Mouse (Mus musculus) C2C12 (cell line): ENCODE data around the gene Ddit4l. TPM values are rescaled to one million over a fixed set of nuclear protein-coding genes. Genes with fewer than 3 reads are reported as not detected.

Experiments
- H3K27me3 ChIP-seq: one replicate; pipeline ENCODE4 v1.6.1; 2011; ENCODE audit not compliant: control insufficient read depth, insufficient read depth, insufficient read length
- H3K36me3 ChIP-seq: one replicate; pipeline ENCODE4 v1.6.1; 2011; ENCODE audit not compliant: control insufficient read depth, insufficient read depth
- H3K4me3 ChIP-seq: one replicate; pipeline ENCODE4 v1.5.1; 2011; ENCODE audit warnings: mild to moderate bottlenecking, control low read depth; ENCODE audit not compliant: poor library complexity, insufficient read depth, severe bottlenecking
- H3K79me2 ChIP-seq: one replicate; pipeline ENCODE4 v1.6.1; 2011; ENCODE audit not compliant: control insufficient read depth, insufficient read depth
- H3K79me3 ChIP-seq: one replicate; pipeline ENCODE4 v1.6.1; 2011; ENCODE audit warnings: low read depth, control low read depth
- H3ac ChIP-seq: one replicate; pipeline ENCODE3; 2011; ENCODE audit warnings: low read depth; ENCODE audit not compliant: control insufficient read depth, insufficient read length
- CEBPB ChIP-seq: IDR thresholded peaks from one replicate; pipeline ENCODE4 v1.6.1; 2011; ENCODE audit warnings: low read depth, mild to moderate bottlenecking, control low read depth, moderate library complexity
- CTCF ChIP-seq: IDR thresholded peaks from one replicate; pipeline ENCODE4 v1.5.1; 2011; ENCODE audit not compliant: control insufficient read depth, insufficient read depth, insufficient read length
- FOSL1 ChIP-seq: IDR thresholded peaks from one replicate; pipeline ENCODE4 v1.8.0; 2011; ENCODE audit warnings: mild to moderate bottlenecking, low read length; ENCODE audit not compliant: poor library complexity, insufficient read depth, severe bottlenecking
- MAX ChIP-seq: IDR thresholded peaks from one replicate; pipeline ENCODE4 v1.6.1; 2011; ENCODE audit warnings: mild to moderate bottlenecking, control low read depth
- MYOD1 ChIP-seq: IDR thresholded peaks from one replicate; pipeline ENCODE4 v1.6.1; 2011; ENCODE audit warnings: low read depth; ENCODE audit not compliant: control insufficient read depth, insufficient read length
- MYOG ChIP-seq: IDR thresholded peaks from one replicate; pipeline ENCODE4 v1.6.1; 2011; ENCODE audit not compliant: control insufficient read depth, insufficient read length; ENCODE audit errors: extremely low read depth
- USF1 ChIP-seq: IDR thresholded peaks from one replicate; pipeline ENCODE4 v1.6.1; 2011; ENCODE audit warnings: low read depth, mild to moderate bottlenecking, control low read depth, moderate library complexity
- polyA plus RNA-seq: library from polyadenylated mRNA; unstranded; fragments of >200 nt; fragmentation: generic; extraction: Trizol; gene quantifications from one replicate; pipeline ENCODE4 v1.2.1, GENCODE M21; 2012; ENCODE audit warnings: missing spikeins

Gene Ddit4l
- polyA plus RNA-seq, 1 experiment = 1.8 TPM

DNA sequence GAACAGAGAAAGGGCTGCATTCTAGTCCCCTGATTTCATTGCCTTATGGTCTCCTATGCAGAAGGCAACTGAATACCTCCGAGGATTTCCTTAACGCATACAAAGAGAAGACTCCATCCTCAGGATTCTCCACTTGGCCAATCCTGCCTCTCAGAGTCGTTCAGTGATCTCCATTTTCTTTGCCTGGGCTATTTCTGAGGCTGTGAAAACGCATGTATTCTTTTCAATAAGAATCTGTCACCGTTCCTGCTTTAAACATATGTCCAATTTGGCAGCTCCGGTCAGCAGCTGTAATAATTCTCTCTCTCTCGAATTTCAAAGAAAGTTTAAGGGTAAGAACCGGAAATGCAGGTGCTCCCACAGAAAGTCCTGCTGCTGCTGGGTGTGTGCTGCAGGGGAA is 20.7 kb downstream of the Ddit4l start:
- TF ChIP-seq USF1 (no peak), MYOD1 (no peak), FOSL1 (no peak), MYOG (no peak), CEBPB (no peak), CTCF (no peak), MAX (no peak)
- H3K4me3 ChIP-seq = no peak overlapping the region
- no peak overlapping the region for H3ac ChIP-seq
- H3K27me3 ChIP-seq = no peaks in the 10 kb centered on the region
- H3K79me2 ChIP-seq = no peaks in the 10 kb centered on the region
- H3K36me3 ChIP-seq = no peaks in the 10 kb centered on the region
- no peaks in the 10 kb centered on the region for H3K79me3 ChIP-seq

DNA sequence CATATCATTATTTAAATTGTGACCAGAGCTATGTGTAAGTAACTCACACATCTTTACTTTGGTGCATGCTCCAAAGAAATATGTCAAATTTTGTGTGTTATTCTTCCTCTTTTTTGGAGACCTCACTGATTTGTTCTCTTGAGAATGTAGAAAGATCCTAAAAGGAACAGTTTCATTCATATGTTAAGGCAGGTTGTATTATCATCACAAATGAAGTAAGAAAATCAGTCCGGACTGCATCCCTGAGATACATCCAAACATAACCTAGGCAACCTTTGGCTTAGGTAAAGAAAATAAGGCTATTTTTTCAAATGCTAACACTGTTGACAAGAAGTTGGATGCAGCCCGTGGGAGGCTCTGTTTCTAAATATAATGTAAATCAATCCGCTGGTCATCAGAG is 21.2 kb downstream of the Ddit4l start:
- Histone ChIP-seq H3K36me3 (no peaks in the 10 kb centered on the region), H3K79me3 (no peaks in the 10 kb centered on the region), H3K79me2 (no peaks in the 10 kb centered on the region), H3ac (no peak overlapping the region), H3K27me3 (no peaks in the 10 kb centered on the region), H3K4me3 (no peak overlapping the region)
- TF ChIP-seq MAX (no peak), CEBPB (no peak), USF1 (no peak), FOSL1 (no peak), MYOG (no peak), MYOD1 (no peak), CTCF (no peak)

DNA sequence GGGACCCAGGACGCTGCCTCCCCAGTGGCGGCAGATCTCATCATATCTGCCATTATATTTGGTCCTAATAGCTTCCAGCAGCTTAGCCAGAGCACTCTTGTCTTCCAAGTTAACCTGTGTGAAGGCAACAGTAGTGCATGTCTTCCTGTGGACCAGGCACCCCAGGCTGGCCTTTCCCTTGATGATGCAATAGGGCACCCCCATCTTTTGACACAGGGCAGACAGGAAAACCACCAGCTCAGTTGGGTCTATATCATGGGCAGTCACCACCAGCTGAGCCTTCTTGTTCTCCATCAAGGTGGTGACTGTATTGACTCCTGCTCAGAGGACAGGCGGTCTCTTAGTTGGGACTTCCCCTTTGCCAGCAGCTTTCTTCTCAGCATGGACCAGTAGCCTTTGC is 22.7 kb downstream of the Ddit4l start:
- Histone ChIP-seq H3K36me3 (no peaks in the 10 kb centered on the region), H3K4me3 (no peak overlapping the region), H3K79me2 (no peaks in the 10 kb centered on the region), H3ac (no peak overlapping the region), H3K79me3 (no peaks in the 10 kb centered on the region), H3K27me3 (no peaks in the 10 kb centered on the region)
- TF ChIP-seq MYOG (no peak), MAX (no peak), FOSL1 (no peak)

DNA sequence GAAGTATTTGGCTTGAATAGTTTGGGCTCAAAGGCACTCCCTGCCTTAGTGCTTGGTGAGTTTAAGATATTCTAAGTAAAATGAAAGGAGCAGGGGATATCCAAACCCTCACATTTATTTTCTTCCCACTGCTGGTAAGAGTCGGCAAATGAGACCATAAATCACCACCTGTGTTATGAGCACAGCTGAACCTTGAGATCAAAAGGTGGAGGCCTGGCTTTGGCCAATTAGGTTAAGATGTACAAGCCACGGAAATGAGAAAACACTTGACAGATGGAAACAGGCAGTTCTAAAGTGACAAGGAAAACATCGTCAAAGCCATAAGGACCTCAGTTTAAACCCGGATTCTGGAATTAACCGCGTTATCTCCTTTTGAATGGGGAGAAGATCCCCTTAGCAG is 23.5 kb downstream of the Ddit4l start:
- Histone ChIP-seq H3ac (no peak overlapping the region), H3K79me2 (no peaks in the 10 kb centered on the region), H3K36me3 (no peaks in the 10 kb centered on the region), H3K79me3 (no peaks in the 10 kb centered on the region), H3K27me3 (no peaks in the 10 kb centered on the region), H3K4me3 (no peak overlapping the region)
- TF ChIP-seq CTCF = no peak
- TF ChIP-seq CEBPB = no peak
- TF ChIP-seq MYOD1 = no peak
- no peak for TF ChIP-seq FOSL1
- TF ChIP-seq MAX = no peak
- no peak for TF ChIP-seq MYOG
- TF ChIP-seq USF1 = no peak

DNA sequence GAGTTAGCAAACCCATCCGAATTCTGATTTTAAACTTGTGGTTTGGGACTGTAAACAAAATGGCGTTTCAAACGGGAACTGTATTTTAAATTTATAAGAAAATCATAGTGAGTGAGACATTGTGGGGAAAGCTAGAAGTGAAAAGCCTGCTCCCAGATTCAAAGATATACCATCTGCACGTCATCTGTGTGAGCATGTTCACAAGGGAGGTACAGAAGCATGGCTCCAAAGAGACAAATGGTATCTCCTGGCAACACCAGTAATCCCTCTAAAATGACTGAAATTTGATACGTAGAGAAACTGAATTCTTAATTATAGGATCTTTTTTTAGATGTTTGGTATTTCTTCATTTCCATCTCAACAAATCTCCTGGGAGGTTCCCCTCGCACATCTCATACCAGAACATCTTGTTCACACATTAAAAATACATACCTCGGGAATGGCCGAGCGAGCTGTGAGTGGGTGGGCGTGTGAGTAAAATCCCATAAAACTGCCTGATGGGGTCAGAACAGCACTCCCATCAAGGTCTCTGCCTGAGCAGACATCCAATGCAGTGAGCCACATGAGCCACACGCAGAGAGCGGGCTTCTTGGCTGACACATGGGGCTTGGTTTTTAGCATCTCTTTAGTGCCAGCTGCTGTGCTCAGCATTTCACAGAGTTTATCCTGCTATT is 26.2 kb downstream of the Ddit4l start:
- H3K27me3 ChIP-seq = no peaks in the 10 kb centered on the region
- TF ChIP-seq USF1 (no peak), CEBPB (no peak), FOSL1 (no peak), CTCF (no peak), MYOG (no peak), MAX (no peak), MYOD1 (no peak)
- no peaks in the 10 kb centered on the region for H3K79me2 ChIP-seq
- H3ac ChIP-seq = no peak overlapping the region
- no peaks in the 10 kb centered on the region for H3K36me3 ChIP-seq
- H3K79me3 ChIP-seq = no peaks in the 10 kb centered on the region
- no peak overlapping the region for H3K4me3 ChIP-seq

DNA sequence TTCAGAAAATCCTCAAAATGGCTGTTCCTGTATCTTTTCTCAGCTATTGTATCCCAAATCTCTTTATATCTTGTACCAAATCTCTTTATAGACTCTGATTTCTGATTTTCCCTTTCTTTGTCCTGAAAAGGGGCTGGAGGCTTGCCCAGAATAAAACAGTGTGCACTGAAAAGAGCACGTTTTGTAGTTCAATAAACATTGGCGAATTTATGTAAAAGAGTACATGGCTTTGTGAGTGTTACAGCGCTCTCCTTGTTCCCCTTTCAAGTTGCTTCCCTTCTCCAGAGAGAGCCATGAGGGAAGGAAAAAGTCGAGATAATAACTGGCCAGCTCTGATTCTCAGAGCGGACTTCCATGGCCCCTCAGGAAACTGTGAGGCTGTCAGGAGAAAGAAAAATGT is 27.7 kb downstream of the Ddit4l start:
- H3K36me3 ChIP-seq = no peaks in the 10 kb centered on the region
- no peak overlapping the region for H3ac ChIP-seq
- H3K79me2 ChIP-seq = no peaks in the 10 kb centered on the region
- no peak overlapping the region for H3K4me3 ChIP-seq
- no peak for TF ChIP-seq FOSL1
- TF ChIP-seq MYOD1 = no peak
- no peak for TF ChIP-seq CEBPB
- TF ChIP-seq CTCF = no peak
- no peak for TF ChIP-seq MYOG
- TF ChIP-seq MAX = no peak
- TF ChIP-seq USF1 = no peak
- no peaks in the 10 kb centered on the region for H3K27me3 ChIP-seq
- no peaks in the 10 kb centered on the region for H3K79me3 ChIP-seq
